Mouse (Mus musculus) gastrocnemius, adult 2 months (tissue): ENCODE measurements at regions not wholly inside any gene's neighbourhood (a gene's known extent, or its start where the extent isn't known, plus 50 kb on each side); places are given as distances from the start of the nearest gene placed in this dataset.
A peak's percentile ranks its signal among the peaks of the same experiment; 100 is the strongest.

ENCODE experiments used
- DNase-seq: peaks from one replicate; pipeline ENCODE4 v3.0.0; 2022
- H3K27ac ChIP-seq: fragments of 200-600 bp; 2 replicates; pipeline ENCODE4 v1.8.1; 2022; ENCODE audit warnings: mild to moderate bottlenecking
- H3K4me3 ChIP-seq: fragments of 200-600 bp; 2 replicates; pipeline ENCODE4 v1.8.1; 2022; ENCODE audit warnings: mild to moderate bottlenecking, moderate library complexity
- CTCF ChIP-seq: fragments of 200-600 bp; IDR thresholded peaks from 2 replicates; pipeline ENCODE4 v1.8.1; 2022; ENCODE audit warnings: antibody characterized with exemption, mild to moderate bottlenecking, moderate library complexity
- intact Hi-C: fragments of 180-260 bp; cut with DNase I; formaldehyde crosslinking; loops from one replicate; pipeline ENCODE4 v1.15.1; 2025

DNA sequence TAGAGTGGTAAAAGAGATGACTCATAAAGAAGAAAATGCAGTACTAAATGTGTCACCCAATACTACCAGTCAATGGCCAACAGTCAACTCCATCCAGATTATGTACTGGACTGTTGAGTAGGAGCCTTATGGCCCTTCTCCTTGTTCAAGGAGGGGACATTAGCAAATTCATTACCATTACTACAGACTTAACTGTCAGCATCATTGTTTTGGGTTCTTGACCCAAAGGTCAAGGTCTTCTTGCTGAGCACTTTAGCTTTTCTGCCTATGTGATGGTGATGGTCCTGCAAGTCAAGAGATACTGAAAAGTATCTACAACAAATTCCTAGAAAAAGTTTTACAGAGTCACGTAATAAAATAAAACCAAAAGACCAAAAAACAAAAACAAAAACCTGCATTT, 1251.4 kb downstream of the Gm37988 start:
- Histone ChIP-seq H3K4me3 (no peak overlapping the region), H3K27ac (no peak overlapping the region)
- intact Hi-C loops: no loop called here
- no peak for TF ChIP-seq CTCF
- DNase-seq: no peak

DNA sequence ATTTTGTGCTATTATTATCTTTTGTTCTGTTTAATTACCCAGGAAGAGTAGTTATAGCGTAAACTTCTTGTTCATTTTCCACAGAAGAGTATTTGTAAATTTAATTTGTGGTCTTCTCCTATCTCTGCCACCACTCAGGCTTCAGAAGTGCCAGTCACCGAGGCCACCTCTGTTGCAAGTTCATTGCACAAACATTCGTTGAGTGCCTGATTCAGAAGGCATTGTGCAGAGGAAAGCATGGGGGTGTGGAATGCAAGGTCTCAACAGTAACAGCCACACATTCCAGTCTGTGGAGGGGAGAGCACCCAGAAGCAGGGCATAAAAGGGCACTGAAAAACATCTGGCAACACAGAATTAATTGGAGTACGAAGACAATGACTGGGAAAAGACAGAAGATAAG, 1268.9 kb downstream of the Gm37988 start:
- Histone ChIP-seq H3K4me3 (no peak overlapping the region), H3K27ac (no peak overlapping the region)
- intact Hi-C loops: no loop called here
- no peak for DNase-seq
- TF ChIP-seq CTCF: no peak

DNA sequence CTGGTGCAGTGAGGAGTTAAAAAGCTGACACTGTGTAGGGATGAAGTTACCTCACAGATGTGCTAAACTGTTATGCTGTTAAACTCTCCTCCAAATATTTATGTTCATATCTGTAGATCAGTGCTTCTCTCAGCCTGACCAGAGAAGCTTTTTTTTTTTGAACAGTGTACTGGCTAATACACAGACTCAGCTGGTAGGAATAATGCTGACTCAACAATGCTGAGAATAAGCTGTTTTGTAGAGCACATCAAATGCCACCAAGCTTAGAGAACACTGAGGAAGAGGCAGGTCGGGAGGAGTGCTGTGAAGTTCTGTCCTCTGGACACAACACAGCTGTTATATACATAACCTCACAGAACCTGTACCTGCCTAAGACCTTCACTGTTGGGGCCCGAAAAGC, 1274.2 kb downstream of the Gm37988 start:
- intact Hi-C loops: no loop called here
- DNase-seq: no peak
- TF ChIP-seq CTCF: no peak
- H3K27ac ChIP-seq: no peak overlapping the region
- H3K4me3 ChIP-seq: no peak overlapping the region

DNA sequence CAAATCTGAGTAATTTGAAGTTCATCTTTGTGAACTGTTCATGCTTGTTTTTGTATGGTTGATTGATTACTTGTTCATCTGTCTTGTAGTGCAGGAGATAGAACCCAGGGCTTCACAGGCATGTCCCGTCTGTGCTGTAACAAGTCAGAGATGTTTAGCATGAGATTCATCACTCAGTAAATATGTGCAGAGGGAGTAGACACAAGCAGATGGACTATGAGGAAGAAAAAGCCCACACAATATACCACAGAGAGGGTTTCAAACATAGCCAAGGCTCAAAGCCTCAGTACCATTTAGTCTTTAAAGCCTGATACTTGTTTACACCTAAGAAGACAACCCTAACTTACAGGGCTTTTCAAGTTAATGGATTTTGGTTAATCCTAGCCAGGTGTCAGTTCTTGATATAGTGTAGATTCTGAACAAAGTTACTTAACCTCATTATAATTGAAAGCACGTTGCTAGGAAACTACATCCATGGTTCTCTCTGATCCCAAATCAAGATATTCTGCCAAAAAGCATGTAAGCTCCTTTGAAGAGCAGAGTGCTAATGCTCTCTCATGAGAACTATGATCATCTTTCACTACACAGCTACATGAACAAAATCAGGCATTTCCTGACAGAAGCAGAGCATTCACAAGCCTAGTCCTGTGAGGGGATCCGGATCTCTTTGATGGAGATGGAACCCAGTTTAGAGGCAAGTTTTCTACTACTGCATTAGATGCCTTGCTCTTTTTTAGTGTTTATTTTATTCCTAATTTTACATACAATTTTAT, 1286.7 kb downstream of the Gm37988 start:
- Histone ChIP-seq H3K4me3 (no peak overlapping the region), H3K27ac (no peak overlapping the region)
- TF ChIP-seq CTCF: no peak
- intact Hi-C loops: no loop called here
- DNase-seq: no peak

DNA sequence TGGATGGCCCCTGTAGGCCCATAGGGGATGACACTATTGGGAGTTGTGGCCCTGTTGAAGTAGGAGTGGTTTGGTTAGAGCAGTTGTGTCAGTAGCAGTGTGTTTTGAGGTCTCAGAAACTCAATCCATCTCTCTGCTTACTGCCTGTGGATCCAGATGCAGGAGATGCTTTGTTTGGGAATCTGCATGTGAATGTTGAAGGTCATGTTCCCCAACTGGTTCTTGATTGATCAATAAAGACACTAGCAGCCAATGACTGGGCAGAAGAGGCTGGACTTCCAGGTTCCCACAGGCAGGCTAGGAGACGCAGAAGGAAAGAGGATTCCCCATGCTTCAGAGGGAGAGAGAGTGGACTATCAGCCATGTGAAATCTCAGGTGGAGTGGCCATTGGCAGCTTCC, 1309.9 kb downstream of the Gm37988 start:
- no peak overlapping the region for H3K4me3 ChIP-seq
- no peak for DNase-seq
- no peak overlapping the region for H3K27ac ChIP-seq
- intact Hi-C loops: no loop called here
- TF ChIP-seq CTCF: no peak

DNA sequence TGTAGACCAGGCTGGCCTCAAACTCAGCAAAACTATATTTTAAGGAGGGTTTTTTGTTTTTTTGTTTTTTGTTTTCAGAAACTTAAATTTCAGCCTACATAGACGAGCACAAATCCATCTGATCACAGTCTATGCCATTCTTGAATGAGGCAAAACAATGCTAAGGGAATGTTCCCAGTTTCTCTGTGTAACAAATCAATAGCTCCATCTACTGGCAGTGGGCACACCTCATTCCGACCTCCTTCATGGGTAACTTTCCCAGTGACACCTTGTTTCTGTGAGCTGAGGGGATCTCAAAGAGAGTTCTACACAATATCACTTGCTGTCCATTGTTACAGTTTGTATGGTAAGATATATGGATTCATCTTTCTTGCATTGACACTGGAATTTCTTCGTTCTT, 1327.4 kb downstream of the Gm37988 start:
- Histone ChIP-seq H3K27ac (no peak overlapping the region), H3K4me3 (no peak overlapping the region)
- no peak for DNase-seq
- intact Hi-C loops: no loop called here
- TF ChIP-seq CTCF: peak; percentile 12; the same call in 1 of the 2 replicates

DNA sequence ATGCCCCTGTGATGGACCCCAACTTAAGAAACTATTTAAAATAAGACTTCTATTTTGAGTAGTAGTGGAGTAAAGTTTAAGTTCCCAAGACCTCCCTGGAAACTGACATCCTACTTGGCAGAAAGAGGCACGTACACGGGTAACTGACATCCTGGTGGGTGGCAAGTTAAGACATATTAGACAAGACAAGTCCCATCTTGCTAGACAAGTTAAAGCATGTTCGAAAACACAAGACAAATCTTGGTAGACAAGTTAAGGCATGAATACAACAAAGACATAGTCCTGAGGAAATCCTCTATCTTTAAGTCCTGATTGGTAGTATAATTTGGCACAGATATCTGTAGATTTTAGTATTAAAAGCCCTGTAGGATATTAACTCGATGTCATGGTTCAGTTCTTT, 1332.6 kb downstream of the Gm37988 start:
- no peak overlapping the region for H3K4me3 ChIP-seq
- TF ChIP-seq CTCF: no peak
- no peak overlapping the region for H3K27ac ChIP-seq
- intact Hi-C loops: no loop called here
- no peak for DNase-seq

DNA sequence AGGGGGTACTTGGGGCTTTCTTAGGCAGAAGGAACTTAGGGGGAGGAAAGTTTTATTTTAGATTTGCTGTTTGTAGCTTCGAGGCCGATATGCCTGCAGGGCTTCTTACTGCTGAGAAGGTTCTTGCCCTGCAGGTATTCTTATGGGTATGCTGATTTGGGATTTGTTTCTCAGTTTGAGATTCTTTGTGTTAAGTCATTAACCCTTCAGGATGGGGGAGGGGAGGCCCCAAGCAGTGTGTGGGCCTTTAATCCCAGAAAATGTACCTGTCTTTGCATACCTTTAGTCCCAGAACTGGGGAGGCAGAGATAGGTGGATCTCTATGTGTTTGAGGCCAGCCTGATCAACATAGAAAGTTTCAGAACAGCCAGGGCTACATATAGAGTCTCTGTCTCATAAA, 1335.1 kb downstream of the Gm37988 start:
- TF ChIP-seq CTCF: no peak
- Histone ChIP-seq H3K4me3 (no peak overlapping the region), H3K27ac (no peak overlapping the region)
- DNase-seq: no peak
- intact Hi-C loops: no loop called here

DNA sequence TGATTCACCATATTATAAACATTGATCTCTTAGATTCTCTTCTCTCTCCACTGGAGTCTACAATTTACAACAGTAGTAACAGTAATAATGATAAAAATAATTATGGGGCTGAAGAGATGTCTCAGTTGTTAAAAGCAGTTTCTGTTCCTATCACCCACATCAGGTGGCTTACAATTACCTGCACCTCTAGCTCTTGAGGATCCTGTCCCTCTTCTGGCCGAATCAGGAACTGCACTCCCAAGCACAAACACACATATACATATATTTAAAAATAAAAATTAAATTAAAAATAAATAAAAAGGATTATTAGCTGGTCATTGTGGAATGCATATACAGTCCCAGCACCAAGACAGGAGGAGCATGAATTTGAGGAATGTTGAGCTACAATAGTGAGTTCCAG, 1336.2 kb downstream of the Gm37988 start:
- H3K4me3 ChIP-seq: no peak overlapping the region
- no peak for DNase-seq
- intact Hi-C loops: no loop called here
- H3K27ac ChIP-seq: no peak overlapping the region
- peak; percentile 28; the same call in 1 of the 2 replicates for TF ChIP-seq CTCF

DNA sequence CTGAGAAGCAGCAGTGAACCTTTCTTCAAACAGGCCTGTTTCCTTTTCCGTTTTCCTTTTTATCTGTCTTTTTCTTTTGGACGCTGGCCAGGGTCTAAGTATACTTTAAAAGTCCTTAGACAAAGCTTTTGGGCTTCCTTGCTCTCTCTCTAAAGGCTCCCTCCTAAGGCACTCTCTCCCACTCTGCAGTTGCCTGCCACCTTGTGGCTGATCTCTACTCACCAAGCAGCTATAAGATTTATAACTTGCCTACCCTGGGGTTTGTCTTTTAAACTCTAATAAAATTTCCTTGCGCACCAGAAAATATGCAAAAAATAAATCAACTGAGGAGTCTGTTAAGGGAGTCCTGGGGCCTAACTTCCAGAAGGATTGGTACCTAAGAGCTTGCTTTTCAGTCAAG, 1344.7 kb downstream of the Gm37988 start:
- intact Hi-C loops: no loop called here
- TF ChIP-seq CTCF: no peak
- no peak for DNase-seq
- Histone ChIP-seq H3K4me3 (no peak overlapping the region), H3K27ac (no peak overlapping the region)
